Mouse (Mus musculus) layer of hippocampus, adult 9-10 months (tissue): ENCODE measurements around the gene Wdhd1.

Experiments
- DNase-seq: peaks from one replicate; pipeline ENCODE4 v3.0.0; 2022; ENCODE audit warnings: low spot score

Wdhd1 gene

DNA sequence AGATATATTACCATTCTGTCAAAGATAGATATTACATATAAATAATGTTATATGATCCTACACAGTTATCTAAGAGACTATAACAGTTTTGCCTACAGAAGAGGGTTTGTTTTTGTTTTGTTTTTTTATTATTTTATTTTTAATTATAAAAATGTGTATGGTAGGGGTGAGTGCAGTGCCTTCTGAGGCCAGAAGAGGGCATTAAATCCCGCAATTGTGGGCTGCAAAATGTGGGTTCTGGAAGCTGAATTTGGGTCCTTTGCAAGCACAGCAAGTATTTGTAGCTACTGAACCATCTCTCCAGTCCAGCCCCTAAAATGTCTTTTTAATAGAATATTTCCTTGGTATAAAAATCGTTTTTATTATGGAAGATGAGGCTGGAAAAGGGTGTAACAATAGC is 2.4 kb upstream of the Wdhd1 start:
- no peak for DNase-seq

DNA sequence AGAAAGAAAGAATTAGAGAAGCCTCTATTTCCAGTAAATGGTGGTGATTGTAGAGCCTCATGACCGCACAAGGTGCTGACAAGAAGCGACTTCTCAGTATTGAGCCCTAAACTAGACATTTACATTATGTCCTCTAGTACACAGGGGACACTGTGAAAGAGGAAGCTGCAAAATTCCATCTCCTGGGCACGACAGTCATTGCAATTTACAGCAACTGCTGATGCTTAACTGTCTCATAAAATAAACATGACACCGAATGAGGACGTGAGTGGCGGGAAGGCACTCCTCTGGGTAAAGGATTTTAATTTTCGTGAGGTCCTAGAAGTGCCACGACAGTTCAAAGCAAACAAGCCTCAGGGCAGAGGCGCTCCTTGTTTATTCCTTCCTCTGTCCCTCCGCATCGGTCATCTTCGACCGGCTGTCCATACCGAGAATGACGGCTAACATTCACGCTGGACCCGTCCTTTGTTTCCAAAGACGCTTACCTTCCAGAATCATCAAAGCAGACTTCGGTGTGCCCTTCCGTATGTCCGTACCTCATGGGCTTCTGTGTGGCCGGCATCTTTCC is 537 bp downstream of the Wdhd1 start:
- DNase-seq: no peak

DNA sequence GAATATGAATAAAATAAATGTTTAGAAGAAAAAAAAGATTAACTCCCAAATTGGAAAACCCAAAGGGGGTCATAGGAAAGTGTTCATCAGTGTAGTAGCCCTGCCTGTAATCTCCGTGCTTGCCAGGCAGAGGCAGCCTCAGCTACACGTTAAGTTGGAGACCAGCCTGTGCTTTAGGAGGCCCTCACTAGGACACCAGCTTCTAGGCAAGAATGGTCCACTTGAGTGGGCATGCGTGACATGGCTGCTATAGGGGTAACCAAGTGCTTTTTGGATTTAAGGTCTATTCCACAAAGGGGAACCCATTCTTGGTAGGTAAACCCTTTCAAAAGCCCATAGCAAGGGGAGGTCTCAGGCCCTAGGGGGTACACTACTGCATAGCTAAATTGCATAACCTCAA is 1.2 kb downstream of the Wdhd1 start:
- no peak for DNase-seq

DNA sequence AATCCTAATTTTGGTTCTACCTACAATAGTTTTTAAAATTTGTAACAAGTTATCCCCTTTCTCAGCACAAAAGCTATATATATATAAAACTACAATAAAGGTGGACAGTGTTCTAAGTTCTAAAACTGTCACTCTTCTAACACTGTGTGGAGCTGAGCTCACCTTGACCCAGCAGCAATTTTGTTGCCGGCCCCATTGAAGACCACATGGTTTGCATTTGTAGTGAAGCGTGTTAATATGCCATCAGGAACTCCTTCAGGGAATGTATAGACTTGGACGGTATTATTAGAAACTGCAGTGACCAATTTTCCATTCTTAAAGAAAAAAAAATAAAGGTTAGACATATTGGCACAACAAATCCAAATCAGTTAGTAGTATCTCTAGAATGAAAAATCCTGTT is 2.9 kb downstream of the Wdhd1 start:
- no peak for DNase-seq

DNA sequence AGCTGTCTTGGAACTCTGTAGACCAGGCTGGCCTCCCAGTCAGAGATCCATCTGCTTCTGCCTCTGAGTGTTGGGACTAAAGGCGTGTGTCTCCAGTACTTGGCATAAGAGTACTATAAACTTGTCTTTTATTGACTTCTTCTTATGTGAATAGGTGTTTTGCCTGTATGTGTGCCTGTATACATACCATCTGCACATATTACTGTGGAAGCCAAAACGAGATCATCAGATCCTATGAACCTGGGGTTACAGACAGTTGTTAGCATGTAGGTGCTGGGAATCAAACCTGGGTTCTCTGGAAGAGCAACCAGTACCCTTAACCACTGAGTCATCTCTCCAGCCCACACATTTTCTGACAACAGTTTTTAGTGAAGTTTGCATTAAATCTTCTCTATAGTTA is 7.0 kb downstream of the Wdhd1 start:
- DNase-seq: no peak

DNA sequence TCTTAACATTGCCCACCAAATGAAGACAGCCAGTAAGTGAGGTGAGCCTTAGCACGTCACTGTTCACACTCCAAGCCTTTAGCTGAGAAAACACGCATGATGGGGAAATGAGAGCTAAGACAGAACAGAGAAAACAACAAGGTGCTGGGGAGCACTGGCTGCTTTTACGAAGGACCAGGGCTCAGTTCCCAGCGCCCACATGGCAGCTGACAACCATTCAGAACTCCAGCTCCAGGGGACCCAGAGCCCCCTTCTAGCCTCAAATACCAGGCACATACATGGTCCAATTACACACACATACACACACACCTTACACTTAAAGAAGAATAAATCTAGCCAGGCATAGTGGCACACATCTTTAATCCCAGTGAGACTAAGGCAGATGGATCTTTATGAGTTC is 7.6 kb downstream of the Wdhd1 start:
- DNase-seq: no peak

DNA sequence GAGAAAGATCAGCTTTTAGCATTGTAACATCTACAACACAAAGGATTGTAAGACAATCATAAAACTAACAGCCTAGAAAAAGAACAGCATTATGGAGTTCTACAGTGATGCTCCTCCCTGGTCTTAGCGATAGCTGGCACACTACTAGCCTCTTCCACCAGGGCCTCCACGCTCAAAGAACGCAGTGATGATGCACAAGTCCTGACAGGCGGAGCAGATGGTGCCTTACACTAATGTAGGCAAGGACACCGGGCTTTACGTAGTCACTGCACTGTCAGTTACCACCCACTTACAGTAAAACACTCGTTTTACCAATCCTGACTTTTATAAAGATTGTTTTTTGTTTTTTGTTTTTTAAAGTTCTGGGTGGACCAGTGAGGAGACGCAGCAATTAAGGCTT is 10.8 kb downstream of the Wdhd1 start:
- no peak for DNase-seq

DNA sequence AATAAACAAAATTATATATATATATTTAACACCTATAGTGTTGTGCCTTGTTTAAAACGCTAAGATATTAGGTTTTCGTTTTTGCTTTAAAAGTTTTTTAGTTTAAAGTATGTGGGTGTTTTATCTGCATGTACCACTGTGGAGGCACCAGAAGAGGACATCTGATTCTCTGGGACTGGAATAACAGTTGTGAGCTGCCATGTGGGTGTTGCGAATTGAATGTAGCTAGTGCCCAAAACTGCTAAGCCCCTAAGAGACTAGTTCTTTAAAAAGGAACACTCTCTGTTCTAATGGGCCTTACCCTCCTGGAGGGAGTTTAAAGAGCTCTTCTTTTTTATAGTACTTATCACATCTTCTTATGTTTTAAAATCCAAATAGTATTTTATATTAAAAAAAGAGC is 11.8 kb downstream of the Wdhd1 start:
- peak; percentile 22 for DNase-seq

DNA sequence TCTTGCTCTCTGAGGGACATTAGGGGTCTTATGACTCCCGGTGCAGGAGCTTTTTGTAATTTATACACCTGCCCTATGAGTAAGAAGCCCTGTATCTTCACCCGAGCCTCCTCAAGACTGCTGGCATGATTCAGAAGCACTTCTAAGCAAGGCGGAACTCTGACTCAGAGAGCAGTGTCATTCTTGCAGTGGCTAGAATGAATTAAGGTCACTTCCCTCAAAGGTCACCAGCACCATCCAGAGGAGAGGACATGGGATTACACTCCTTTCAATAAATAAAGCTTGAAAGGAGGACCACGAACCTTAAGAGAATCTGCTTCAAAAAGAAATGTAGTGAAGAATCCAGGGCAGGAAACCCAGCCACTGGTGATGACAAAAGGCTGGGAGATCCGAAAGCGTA is 26.8 kb downstream of the Wdhd1 start:
- no peak for DNase-seq

DNA sequence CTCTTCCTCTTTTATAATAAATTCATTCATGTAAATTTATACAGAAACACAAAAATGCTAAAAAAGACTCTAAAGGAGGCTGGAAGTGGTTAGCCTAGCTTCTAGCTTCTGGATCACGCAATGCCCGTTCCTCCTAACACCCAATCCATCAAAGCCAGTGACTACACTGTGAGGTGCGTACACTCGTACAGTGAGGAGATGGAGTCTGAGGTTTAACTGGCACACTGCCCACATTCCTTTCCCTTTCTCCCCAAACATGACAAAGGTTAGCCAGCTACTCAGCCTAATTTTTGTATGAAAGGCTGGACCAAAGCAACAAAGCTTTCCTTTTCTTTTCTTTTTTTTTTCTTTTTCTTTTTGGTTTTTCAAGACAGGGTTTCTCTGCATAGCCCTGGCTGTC is 33.9 kb downstream of the Wdhd1 start:
- no peak for DNase-seq

DNA sequence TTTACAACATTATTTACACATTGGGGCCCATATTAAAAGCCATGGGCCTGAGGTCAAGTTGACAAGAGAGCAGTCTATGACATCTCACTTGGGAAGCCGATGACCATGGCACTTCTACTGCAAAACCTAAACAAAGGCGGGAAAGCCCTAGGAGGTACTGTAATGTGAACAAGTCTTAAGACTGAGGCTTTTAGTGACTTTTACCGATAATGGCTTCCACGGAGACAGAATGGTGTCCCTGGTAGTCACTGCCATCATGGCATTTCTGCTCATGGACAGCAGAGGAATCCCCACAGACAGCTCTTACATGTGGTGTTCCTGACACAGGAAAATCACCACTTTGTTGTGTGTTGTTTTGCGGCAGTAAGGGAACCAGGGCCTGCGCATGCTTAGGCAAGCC is 35.6 kb downstream of the Wdhd1 start:
- DNase-seq: no peak

DNA sequence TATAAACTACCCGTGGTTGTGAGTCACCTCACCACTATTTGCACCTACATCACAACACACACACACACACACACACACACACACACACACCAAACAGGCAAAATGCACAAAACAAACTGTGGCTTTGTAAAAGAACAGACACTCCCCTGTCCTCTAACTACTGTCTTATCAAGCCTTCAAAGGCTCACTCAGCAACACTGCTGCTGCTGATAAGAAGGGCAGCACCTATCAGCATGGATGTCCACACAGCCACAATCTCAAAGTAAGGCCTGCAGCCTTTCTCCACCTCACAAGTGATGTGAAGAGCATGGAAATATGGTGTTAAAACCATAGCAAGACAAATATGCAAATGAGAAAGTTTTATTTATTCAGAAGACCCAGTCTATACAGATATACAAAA is 36.1 kb downstream of the Wdhd1 start:
- DNase-seq: no peak

DNA sequence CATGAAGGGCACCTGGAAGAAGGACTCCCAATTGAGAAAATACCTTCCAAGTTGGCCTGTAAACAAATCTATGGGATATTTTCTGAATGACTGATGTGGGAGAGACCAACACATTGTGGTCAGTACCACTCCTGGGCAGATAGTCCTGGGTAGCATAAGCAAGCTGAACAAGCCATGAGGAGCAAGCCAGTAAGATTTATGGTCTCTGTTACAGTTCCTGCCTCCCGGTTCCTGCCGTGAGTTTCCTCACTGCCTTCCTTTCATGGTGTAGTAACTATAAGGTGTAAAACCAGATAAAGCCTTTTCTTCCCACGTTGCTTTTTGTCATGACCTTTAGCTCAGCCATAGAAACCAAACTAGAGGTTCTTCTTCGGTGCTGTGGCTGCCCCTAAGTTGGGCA is 39.4 kb downstream of the Wdhd1 start:
- DNase-seq: no peak

DNA sequence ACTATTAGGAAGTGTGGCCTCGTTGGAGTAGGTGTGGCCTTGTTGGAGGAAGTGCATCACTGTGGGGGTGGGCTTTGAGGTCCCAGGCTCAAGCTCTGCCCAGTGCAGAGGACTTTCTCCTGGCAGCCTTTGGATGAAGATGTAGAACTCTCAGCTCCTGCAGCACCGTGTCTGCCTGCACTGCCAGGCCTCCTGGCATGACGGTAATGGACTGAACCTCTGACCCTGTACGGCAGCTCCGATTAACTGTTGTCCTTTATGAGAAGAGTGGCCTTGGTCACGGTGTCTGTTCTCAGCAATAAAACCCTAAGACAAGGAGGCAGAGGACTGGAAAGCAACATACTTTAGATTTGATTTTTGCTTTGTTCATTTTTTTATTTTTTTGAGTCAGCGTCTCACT is 40.2 kb downstream of the Wdhd1 start:
- DNase-seq: no peak

DNA sequence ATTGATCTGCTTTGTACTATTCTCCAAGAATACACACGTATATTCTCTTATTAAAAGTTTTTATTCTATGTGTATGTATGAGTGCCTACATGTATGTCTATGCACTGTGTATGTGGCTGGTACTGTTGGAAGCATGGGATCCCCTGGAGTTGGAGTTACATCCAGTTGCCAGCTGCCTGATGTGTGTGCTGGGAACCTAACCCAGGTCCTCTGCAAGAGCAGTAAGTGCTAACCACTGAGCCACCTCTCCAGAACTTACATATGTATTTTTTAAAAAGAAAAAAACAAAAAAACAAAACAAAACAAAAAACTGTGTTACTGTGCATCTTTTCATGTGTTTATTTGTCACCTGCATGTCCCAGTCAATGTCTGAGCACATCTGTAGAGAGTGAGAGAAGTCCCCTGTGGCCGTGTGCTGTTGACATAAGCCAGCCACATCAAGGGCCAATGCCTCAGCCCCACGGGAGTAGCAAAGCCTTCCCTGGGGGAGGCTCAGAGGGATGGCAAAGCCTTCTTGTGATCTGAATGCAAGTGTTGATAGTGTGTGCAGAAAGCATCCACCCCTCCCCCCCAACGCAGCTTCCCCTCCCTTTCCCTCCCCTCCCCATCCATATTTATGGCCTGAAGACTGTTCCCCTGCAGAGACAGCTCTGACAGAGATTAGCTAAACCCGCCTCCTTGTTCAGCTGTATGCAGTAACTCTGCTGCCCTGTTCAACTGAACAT is 42.0 kb downstream of the Wdhd1 start:
- DNase-seq: no peak

DNA sequence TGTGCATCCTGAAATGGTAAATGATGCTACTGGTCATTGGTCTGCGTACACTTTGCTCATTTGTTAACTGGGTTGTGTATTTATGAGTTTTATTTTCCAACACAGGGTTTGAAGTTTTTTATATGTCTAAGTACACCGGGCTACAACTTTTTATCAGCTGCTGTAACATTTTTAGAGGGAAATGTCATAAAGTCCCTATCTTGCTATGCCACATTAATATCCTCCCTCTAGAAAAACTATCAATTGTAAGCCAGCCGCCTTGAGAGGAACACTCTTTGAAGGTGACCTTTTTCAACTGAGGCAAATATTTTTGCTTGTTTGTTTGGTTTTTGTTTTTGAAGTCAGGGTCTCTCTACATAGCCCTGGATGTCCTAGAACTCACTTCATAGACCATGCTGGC is 42.6 kb downstream of the Wdhd1 start:
- no peak for DNase-seq

DNA sequence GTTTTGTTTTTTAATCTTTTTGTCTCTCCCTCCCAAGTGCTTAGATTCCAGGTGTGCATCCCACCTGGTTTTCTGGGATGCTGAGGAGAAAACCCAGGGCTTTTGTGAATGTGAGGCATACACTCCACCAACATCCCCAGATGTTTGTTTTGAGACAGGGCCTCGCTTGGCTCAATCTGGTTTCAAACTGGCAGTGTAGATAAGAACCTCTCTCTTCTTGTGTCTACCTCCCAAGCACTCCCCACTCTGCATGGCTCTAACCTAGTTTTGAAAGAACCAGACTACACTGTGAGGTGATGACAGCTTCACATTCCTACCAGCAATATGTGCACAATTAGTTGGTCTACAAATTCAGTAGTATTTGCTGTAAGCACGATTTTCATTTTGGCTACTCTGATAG is 43.1 kb downstream of the Wdhd1 start:
- no peak for DNase-seq

DNA sequence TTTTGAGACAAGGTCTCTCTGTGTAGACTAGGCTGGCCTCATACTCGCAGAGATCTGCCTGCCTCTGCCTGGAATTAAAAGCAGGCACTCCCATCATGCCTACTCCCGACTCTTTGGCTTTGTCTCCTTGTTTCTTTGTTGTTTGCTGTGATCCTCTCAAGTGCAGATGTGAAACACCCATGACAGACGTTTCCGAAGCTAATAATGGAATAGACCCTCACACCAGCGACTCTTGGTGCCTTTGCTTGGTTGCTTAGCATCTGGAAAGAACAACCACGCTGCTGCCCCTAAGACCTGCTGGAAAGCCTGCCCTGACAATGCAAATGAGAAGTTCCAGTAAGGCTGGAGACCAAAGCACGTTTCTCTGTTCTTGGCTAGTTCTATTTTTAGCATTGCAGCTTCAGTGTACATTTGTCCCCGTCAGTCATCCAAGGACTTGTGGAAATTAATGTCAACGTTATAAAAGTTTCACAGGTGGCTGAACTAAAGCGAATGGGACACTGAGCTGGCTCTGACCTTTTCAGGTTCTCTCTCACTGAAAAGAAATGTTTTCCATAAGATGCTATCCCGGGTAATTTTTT is 46.8 kb downstream of the Wdhd1 start:
- no peak for DNase-seq

DNA sequence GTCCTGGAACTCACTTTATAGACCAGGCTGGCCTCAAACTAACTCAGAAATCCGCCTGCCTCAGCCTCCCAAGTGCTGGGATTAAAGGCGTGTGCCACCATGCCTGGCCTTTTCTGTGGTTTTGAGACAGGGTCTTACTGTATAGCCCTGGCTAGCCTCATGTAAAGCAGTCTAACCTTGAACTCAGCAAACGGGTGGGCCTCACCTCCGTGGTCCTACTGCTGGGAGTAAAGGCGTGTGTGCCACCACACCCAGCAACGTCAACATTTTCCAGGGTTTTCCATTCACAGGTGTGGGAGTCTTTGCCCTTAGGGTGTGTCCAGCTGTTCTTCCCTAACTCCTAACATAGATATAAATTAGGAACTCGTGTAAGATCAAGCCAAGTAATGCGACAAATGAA is 50.7 kb downstream of the Wdhd1 start:
- DNase-seq: no peak

DNA sequence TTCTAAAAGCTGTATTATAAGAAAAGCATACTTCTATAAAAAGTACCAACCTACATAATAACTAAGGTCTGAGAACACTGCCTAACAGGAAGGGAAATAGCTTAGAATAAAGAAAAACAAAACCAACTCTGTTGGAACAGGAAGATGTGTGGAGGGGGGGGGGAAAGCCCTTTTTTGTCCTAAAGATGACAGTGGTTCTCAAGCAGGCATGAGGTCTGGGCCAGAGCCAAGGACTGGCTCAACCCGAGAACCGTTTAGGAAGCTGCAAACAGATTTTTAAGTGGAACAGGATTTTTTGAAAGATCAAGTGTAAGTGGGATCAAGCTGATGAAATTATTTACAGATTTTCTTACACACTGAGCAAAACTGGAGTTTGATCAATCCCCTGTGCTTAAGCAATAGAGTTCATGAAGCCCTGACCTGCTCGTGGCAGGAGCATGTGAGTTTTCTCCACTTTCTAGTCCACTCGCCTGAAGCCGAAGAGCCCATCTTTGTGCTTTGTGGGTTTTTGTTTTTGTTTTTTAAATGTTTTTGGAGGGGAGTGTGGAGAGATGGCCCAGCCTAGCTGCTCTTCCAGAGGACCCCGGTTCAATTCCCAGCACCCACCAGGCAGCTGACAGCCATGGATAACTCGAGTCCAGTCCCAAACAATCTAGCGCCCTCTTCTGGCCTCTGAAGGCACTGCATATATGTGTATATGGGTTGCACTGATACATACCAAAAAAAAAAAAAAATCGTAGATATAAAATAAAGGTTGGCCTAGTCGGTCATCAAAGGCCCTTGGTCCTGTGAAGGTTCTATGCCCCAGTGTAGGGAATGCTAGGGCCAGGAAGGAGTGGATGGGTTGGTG is 52.0 kb downstream of the Wdhd1 start:
- DNase-seq: no peak

DNA sequence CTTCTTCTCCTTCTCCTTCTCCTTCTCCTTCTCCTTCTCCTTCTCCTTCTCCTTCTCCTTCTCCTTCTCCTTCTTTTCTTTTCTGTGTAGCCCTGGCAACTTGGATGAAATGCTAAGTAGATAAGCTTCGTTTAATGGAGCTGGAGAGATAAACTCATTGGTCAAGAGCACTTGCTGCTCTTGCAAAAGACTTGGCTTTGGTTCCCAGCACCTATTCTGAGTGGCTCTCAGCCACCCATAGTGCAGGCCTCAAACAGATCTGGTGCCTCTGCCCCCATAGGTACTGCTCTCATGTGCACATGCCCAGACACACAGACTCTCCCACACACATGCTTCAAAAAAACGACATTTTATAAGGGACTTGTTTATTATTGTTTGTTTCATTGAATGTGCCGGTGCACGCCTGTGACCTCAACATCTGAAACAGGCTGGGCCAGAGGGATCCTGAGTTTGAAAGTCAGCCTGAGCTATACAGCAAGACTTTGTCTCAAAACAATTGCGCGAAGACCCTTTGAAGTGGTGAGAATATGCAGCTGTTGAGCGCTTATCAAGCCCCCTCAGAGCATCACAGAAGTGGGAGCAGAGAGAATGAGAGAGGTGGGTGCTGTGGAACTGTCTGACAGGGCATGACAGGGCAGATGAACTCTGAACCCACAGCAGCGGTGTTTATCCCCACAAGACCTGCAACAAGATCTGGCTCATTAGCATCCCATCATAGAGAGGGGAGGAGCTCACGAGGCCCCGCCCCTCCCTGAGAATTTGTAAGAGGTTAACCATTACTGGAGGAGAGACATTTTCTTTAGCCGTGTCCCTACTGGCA is 53.8 kb downstream of the Wdhd1 start:
- DNase-seq: no peak

DNA sequence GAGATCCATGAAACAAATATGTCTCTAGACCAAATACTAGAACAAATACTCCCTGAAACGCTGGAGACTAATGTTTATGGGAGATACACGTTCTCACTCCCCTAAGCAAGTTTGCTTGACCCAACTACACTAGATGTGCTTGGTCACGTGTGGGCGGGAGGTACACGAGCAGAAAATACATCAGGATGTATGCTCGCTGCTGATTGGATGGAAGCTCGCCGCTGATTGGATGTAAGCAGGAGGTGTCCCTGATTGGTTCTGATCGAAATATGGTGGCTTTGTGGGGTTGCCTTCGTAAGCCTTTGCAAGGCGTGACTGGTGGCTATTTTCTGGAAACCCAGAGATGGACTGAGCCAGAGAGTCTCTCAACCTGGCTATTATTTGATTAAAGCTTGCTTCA is 55.1 kb downstream of the Wdhd1 start:
- DNase-seq: no peak
